Mouse (Mus musculus): ENCODE measurements at regions not wholly inside any gene's neighbourhood (a gene's known extent, or its start where the extent isn't known, plus 50 kb on each side); places are given as distances from the start of the nearest gene placed in this dataset.

DNA sequence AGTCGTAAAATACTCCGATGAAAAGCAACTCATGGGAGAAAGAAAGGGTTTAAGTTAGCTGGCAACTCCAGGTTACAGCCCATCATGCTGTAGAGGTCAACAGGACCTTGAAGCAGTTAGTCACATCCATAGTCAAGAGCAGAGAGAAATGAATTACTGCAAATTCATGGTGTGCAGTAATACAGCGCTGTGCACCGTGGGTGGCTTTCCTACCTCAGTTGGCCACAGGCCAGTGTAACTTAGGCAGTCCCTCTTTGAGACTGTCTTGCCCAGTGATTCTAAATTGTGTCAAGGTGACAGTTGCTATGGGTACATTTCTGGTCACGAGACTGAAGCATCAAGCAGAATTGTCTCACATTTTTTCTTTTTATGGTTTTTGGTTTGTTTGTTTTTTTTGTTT is 186.7 kb upstream of the Stac start:
- 76% methylated on average over 5 of the region's 5 CpGs for WGBS
- Histone ChIP-seq H3K4me1 (ENCODE audit: control insufficient read depth, insufficient read depth, low read length) (no peaks in the 10 kb centered on the region), H3K36me3 (ENCODE audit: control insufficient read depth, insufficient read depth, low read length) (no peaks in the 10 kb centered on the region), H3K4me3 (ENCODE audit: insufficient read depth, low read depth, low read length) (no peak overlapping the region), H3K27me3 (replicated peaks; ENCODE audit: control insufficient read depth, insufficient read depth, low read length) (no peaks in the 10 kb centered on the region), H3K27ac (ENCODE audit: insufficient read depth, low read depth, low read length) (no peak overlapping the region)
- TF ChIP-seq POLR2A (IDR thresholded peaks at IDR 0.05; ENCODE audit: low read depth, low read length) (no peak), CTCF (conservative IDR thresholded peaks at IDR 0.05; ENCODE audit: insufficient read depth, insufficient read length, low read depth, low read length) (no peak)
- no peak for DNase-seq

DNA sequence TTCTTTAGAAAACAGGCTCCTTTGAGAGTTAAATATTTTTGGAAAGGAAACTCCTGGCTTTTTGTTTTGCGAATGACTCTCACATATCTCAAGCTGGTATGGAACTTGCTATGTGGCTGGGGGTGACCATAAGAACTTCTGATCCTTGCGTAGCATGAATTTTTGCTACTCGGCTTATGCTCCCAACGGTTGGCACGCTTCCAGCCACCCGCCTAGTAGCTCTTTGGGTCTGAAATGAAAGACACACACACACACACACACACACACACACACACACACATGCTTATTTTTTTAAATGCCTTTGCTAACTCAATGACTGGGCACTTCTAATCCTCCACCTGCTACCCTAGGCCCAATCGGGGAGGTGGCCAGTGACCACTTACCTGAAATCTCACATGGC is 180.3 kb upstream of the Stac start:
- no peak for TF ChIP-seq CTCF (conservative IDR thresholded peaks at IDR 0.05; ENCODE audit: insufficient read depth, insufficient read length, low read depth, low read length)
- no peak for TF ChIP-seq POLR2A (IDR thresholded peaks at IDR 0.05; ENCODE audit: low read depth, low read length)
- H3K27ac ChIP-seq (ENCODE audit: insufficient read depth, low read depth, low read length), result no peak overlapping the region
- H3K27me3 ChIP-seq (replicated peaks; ENCODE audit: control insufficient read depth, insufficient read depth, low read length), result no peaks in the 10 kb centered on the region; the same call in 1 of the 2 replicates
- 75% methylated on average over 7 of the region's 7 CpGs for WGBS
- H3K36me3 ChIP-seq (ENCODE audit: control insufficient read depth, insufficient read depth, low read length), result no peaks in the 10 kb centered on the region
- DNase-seq, result no peak
- H3K4me3 ChIP-seq (ENCODE audit: insufficient read depth, low read depth, low read length), result no peak overlapping the region
- no peaks in the 10 kb centered on the region for H3K4me1 ChIP-seq (ENCODE audit: control insufficient read depth, insufficient read depth, low read length)

DNA sequence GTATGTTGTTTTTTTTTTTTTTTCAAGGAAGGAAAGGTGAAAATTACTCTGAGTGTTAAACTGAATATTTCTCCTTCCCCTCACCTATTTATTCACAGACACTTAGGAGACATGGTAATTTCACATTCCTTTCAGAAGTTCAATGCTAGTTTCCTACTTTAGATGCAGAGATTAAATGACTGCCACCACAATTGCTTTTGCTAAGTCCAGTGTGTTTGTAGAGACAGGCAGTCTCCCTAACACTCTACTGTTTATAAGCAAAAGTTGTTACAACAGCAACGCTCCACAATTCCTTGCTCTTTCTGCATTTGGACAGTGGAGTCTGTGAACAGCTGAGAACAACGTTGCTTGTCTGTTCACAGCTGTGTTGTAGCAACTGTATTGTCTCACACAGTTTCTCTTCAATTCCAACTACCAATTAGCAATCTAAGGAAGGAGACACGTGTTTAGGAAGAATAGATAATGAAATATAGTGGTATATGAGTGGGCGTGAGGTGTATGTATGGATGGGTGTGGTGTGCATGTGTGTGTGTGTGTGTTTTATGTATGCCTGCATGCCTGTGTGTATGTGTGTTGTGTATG is 179.7 kb upstream of the Stac start:
- Histone ChIP-seq H3K27me3 (replicated peaks; ENCODE audit: control insufficient read depth, insufficient read depth, low read length) (no peaks in the 10 kb centered on the region; the same call in 1 of the 2 replicates), H3K4me1 (ENCODE audit: control insufficient read depth, insufficient read depth, low read length) (no peaks in the 10 kb centered on the region), H3K27ac (ENCODE audit: insufficient read depth, low read depth, low read length) (no peak overlapping the region), H3K36me3 (ENCODE audit: control insufficient read depth, insufficient read depth, low read length) (no peaks in the 10 kb centered on the region), H3K4me3 (ENCODE audit: insufficient read depth, low read depth, low read length) (no peak overlapping the region)
- no peak for DNase-seq
- TF ChIP-seq POLR2A (IDR thresholded peaks at IDR 0.05; ENCODE audit: low read depth, low read length), result no peak
- TF ChIP-seq CTCF (conservative IDR thresholded peaks at IDR 0.05; ENCODE audit: insufficient read depth, insufficient read length, low read depth, low read length), result no peak
- 66% methylated on average over 4 of the region's 4 CpGs for WGBS

DNA sequence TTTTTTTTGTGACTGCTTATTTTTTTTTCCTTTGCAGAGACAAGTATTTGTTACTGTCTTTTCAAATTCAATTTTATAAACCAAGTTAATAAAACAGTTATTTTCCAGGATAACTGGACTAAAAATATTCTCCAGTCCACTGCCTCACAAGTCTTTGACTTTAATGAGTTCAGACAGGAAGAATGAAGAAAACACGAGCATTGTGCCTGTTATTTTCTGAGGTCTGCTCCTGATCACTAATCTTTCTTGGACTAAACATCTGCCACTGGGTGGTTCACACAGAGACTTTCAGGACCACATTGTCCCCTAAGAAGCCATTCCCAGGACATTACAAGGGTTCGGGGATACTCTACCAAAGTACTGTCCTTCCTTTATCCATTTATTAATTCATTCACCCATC is 167.9 kb upstream of the Stac start:
- Histone ChIP-seq H3K27me3 (replicated peaks; ENCODE audit: control insufficient read depth, insufficient read depth, low read length) (no peaks in the 10 kb centered on the region), H3K4me1 (ENCODE audit: control insufficient read depth, insufficient read depth, low read length) (no peaks in the 10 kb centered on the region), H3K27ac (ENCODE audit: insufficient read depth, low read depth, low read length) (no peak overlapping the region), H3K36me3 (ENCODE audit: control insufficient read depth, insufficient read depth, low read length) (no peaks in the 10 kb centered on the region), H3K4me3 (ENCODE audit: insufficient read depth, low read depth, low read length) (no peak overlapping the region)
- 69% methylated on average over 2 of the region's 2 CpGs for WGBS
- TF ChIP-seq CTCF (conservative IDR thresholded peaks at IDR 0.05; ENCODE audit: insufficient read depth, insufficient read length, low read depth, low read length) (no peak), POLR2A (IDR thresholded peaks at IDR 0.05; ENCODE audit: low read depth, low read length) (no peak)
- no peak for DNase-seq

DNA sequence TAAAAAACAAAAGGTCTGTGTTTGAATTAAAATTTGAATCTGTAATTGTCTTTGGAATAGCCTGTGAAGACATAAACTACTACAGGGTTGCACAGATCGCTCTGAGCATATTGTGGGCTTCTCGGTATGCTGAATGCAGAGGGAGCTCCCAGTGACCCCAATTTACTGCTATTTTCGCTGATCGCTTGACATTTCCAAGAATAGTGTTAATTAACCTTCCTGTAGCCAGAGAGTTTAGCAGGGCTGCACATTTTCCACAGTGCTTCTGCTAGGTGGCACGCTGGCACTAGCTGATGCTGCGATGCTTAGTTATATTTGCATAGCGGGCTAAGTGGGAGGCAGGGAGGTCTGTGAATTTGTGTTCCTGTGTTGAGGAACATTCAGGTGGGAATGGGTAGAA is 164.8 kb upstream of the Stac start:
- 76% methylated on average over 7 of the region's 7 CpGs for WGBS

DNA sequence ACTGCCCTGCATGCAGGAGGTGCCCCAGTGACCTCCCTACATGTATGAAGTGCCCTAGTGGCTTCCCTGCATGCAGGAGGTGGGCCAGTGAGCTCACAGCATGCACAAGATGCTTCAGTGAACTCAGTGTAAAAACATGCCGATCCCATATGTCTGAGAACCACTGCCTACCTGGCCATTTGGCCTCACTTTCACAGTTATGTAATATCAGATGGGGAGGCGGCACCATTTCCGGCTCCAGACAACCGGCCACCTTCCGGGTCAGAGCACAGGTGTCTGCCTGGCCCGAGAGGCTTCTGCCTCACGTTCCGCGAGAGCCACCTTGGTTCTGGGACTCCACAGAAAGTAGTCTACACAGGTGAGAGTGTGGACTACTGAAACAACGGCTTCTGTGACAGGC is 156.2 kb upstream of the Stac start:
- H3K27me3 ChIP-seq (replicated peaks; ENCODE audit: control insufficient read depth, insufficient read depth, low read length), result no peaks in the 10 kb centered on the region
- 94% methylated on average over 10 of the region's 10 CpGs for WGBS
- H3K4me1 ChIP-seq (ENCODE audit: control insufficient read depth, insufficient read depth, low read length), result no peaks in the 10 kb centered on the region
- no peak for TF ChIP-seq CTCF (conservative IDR thresholded peaks at IDR 0.05; ENCODE audit: insufficient read depth, insufficient read length, low read depth, low read length)
- no peak for TF ChIP-seq POLR2A (IDR thresholded peaks at IDR 0.05; ENCODE audit: low read depth, low read length)
- no peak for DNase-seq
- H3K36me3 ChIP-seq (ENCODE audit: control insufficient read depth, insufficient read depth, low read length), result no peaks in the 10 kb centered on the region
- no peak overlapping the region for H3K27ac ChIP-seq (ENCODE audit: insufficient read depth, low read depth, low read length)
- no peak overlapping the region for H3K4me3 ChIP-seq (ENCODE audit: insufficient read depth, low read depth, low read length)

More for the DNA sequence above, 164.8 kb upstream of the Stac start:
- no peak overlapping the region for H3K27ac ChIP-seq (ENCODE audit: insufficient read depth, low read depth, low read length)
- H3K4me3 ChIP-seq (ENCODE audit: insufficient read depth, low read depth, low read length), result no peak overlapping the region
- TF ChIP-seq CTCF (conservative IDR thresholded peaks at IDR 0.05; ENCODE audit: insufficient read depth, insufficient read length, low read depth, low read length) (no peak), POLR2A (IDR thresholded peaks at IDR 0.05; ENCODE audit: low read depth, low read length) (no peak)
- DNase-seq, result no peak
- no peaks in the 10 kb centered on the region for H3K4me1 ChIP-seq (ENCODE audit: control insufficient read depth, insufficient read depth, low read length)
- H3K27me3 ChIP-seq (replicated peaks; ENCODE audit: control insufficient read depth, insufficient read depth, low read length), result no peaks in the 10 kb centered on the region
- H3K36me3 ChIP-seq (ENCODE audit: control insufficient read depth, insufficient read depth, low read length), result no peaks in the 10 kb centered on the region

DNA sequence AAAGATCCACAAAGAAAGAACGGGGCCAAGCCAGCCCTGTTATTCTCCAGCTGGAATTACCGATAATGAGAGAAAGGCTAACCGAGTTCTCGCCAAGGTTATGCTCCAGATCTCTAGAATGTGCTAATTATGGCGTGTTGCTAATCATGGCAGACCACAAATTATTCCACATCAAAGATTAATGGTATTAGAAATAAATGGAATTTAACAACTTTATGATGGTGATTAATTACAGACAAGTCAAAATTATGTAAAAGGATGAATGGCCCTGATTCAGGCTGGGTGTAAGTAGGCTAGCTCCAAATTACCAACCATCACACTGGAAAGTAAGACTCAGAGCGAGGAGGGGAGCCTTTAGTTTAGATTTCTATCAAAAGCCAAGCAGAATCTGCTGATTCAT is 151.0 kb upstream of the Stac start:
- TF ChIP-seq CTCF (conservative IDR thresholded peaks at IDR 0.05; ENCODE audit: insufficient read depth, insufficient read length, low read depth, low read length) (no peak), POLR2A (IDR thresholded peaks at IDR 0.05; ENCODE audit: low read depth, low read length) (no peak)
- H3K4me1 ChIP-seq (ENCODE audit: control insufficient read depth, insufficient read depth, low read length), result no peaks in the 10 kb centered on the region
- H3K4me3 ChIP-seq (ENCODE audit: insufficient read depth, low read depth, low read length), result no peak overlapping the region
- H3K36me3 ChIP-seq (ENCODE audit: control insufficient read depth, insufficient read depth, low read length), result no peaks in the 10 kb centered on the region
- no peak overlapping the region for H3K27ac ChIP-seq (ENCODE audit: insufficient read depth, low read depth, low read length)
- H3K27me3 ChIP-seq (replicated peaks; ENCODE audit: control insufficient read depth, insufficient read depth, low read length), result no peaks in the 10 kb centered on the region
- DNase-seq, result no peak
- 79% methylated on average over 6 of the region's 6 CpGs for WGBS
